Mouse (Mus musculus) G1E (cell line): ENCODE data around the gene Arl14.

ENCODE experiments used
- CTCF ChIP-seq: IDR thresholded peaks from 2 replicates; pipeline ENCODE4 v1.5.1; 2012; ENCODE audit warnings: low read depth, low read length, inconsistent platforms, mixed read lengths
- GATA1 ChIP-seq: IDR thresholded peaks from 2 replicates; pipeline ENCODE4 v1.6.1; 2012; ENCODE audit warnings: borderline replicate concordance, low read length, inconsistent platforms, mixed read lengths
- GATA2 ChIP-seq: IDR thresholded peaks from 2 replicates; pipeline ENCODE4 v1.6.1; 2012; ENCODE audit warnings: low read depth, low read length, inconsistent platforms, borderline replicate concordance
- POLR2AphosphoS5 ChIP-seq: IDR thresholded peaks from 2 replicates; pipeline ENCODE4 v1.6.1; 2012; ENCODE audit warnings: low read depth, low read length, inconsistent platforms; ENCODE audit not compliant: insufficient replicate concordance
- TAL1 ChIP-seq: conservative IDR thresholded peaks from 2 replicates; pipeline ENCODE4 v1.6.1; 2012; ENCODE audit warnings: low read depth, low read length, inconsistent platforms, mixed read lengths

- TF ChIP-seq GATA1 (no peak), TAL1 (no peak), CTCF (no peak), POLR2AphosphoS5 (no peak), GATA2 (no peak)
These were observed 12.3 kb downstream of the Arl14 start for GRCm38 (mm10) chr3:69234525-69234924.
